Mouse (Mus musculus): ENCODE measurements around the gene Smarca4. TPM values are rescaled to one million over a fixed set of nuclear protein-coding genes. Genes with fewer than 3 reads are reported as not detected.
A peak's percentile ranks its signal among the peaks of the same experiment; 100 is the strongest.

The Smarca4 gene
- polyA plus RNA-seq, 1 experiment from 2014 or later: 71.5 TPM

DNA sequence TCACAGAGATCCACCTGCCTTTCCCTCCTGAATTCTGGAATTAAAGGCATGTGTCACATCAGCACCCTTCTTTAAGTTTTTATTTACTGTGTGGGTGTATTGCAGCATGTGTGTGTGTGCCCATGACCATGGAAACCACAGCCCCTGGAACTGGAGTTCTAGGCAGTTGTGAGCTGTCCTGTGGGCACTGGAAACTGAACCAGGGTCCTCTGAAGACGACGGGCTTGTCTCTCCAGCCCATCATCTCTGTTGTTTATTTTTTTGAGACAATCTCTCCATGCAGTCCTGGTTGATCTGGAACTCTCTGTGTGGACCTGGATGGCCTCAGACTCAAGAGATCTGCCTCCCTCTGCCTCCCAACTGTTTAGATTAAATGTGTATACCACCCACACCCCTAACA is 101.0 kb downstream of the Smarca4 start:
- no peak for DNase-seq (ENCODE audit: low spot score)

DNA sequence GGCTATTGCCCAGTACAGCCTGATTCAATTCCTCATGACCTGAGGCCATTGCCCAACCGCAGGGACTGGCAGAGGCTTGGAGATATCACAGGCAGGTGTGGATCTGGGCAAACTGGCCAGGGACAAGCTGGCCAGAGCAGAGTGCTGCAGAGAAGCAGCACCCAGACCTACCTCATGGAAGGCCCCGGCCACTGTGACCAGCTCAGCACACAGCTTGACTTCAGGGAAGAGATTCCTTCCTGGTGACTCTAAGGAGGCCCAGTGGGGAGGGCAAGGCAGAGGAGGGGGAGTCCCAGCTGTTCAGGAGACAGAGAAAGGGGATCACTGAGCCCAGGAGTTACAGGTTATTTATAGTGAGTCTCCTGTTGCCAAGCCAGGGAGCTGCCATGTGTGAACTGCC is 105.1 kb downstream of the Smarca4 start:
- no peak for DNase-seq (ENCODE audit: low spot score)

DNA sequence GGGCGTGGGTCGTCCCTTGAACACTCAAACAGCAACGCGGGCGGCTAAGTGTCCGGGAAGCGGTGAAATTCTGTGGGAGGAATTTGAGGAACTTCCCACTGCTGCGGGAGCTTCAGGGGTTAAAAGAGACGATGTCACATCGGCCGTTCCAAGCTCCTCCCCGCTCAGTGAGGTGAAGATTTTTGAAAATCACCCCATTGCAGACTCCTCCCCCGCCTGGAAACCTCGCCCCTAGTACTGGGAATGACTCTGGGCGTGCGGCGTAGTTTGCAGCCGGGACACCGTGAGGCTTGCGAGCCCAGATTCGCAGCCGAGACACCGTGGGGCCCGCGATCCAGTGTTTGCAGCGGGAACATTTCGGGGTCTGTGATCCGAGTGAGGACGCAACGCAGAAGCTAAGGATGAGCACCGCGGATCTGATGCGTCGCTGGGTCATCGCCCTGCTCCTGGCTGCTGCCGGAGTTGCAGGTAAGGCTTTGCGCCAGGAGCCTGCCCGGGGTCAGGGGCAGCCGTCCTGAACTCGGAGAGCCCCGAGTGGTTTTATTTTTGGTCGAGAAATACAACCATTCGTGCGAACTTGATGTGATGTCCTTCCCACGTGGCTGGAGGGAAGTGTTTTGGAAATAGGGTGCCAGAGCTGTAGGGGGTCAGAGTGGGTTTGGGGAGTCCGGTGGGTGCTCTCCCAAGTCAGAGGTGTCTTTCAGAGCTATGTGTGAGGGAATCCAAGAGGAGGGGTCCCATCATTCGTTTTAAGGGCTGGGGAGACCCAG is 107.6 kb downstream of the Smarca4 start, which contains the start of gene Ldlr:
Ldlr (plus strand) TSS at position 107 of the 770 bp plus-strand sequence.
- DNase-seq (ENCODE audit: low spot score): peak; percentile 75

DNA sequence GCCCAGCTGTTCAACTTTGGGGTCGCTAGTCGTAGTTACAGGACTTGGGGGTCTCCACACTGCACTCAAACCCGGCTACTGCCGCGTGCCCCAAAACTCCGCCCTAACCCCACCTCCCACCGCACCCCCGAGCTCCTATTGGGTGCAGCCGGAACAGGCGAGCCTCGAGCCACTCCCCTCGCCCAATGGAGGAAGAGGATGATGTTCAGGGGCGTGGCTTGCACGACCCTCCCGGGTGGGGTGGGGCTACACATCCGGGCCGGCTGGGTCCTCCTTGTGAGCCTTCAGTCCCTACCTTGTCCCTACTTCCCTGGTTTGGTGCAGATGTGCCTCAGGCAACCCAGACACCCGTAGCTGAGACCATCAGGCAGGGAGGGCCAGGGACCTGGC is 108.2 kb downstream of the Smarca4 start:
- DNase-seq (ENCODE audit: low spot score): peak; percentile 96

DNA sequence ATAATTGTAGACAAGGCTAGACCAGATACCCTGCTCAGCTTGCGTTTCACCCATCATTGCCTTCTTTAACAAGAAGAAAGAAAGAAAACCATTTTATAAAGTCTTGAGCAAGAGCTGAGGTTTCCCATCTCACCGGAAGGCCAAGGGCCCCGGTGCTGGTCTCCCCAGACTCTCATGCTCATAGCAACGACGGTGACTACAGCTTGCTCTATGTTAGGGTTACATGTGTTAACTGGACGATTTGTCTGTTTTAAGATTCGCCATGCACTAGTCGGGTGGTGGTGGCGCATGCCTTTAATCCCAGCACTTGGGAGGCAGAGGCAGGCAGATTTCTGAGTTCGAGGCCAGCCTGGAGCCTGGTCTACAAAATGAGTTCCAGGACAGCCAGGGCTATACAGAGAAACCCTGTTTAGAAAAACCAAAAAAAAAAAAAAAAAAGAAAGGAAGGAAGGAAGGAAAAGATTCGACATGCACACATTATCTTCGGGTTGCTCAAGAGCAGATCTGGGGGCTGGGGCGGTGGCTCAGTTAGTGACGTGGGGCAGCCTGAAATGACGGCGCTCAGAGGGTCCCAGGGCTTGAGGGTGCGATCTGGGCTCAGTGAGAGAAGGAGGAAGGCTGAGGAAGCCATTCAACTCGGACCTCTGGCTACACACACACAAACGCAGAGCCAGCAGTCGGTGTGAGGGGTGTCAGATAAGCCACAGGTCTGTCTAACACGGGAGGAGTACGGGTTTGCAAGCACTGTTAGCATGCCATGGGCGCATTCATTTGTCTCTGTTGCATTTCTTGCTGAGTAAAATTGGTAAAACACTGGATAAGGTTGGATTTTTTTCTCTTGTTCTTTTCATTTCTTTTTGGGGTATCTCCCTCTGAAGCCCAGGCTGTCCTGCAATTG is 109.5 kb downstream of the Smarca4 start:
- DNase-seq (ENCODE audit: low spot score): peak; percentile 28

DNA sequence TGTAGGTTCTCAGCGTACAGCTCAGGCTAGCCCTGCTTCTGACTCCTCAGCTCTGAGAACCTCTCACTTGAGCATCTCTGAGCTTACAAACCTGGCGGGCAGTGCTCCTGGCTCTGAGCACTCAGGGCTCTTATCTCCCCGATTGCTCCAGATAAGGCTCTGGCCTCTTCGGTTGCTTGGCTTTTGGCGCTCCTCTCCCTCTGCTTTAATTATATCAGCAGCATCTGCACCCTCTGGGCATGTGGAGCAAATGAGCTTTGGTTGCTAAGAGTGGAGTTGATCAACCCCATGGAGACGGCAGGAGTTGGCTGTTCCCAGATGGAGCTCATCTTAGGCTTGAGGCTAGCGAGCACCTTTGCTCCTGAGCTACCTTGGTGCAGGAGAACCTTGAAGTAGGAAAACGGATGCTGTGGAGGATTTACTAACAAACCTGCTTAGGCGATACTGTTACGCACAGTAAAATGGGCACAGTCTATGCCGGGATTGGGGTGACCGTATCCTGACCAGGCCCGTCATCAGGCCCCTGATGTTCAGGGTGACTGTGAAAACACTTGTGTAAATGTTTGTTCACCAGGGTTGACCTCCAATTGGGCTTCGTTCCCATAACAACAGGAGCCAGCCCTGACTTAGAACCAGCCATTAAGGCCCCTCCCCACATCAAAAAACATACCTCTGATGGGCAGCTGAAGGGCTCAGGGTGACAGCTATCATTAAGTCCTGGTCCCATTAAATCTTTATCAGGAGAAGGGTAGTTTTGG is 110.4 kb downstream of the Smarca4 start:
- DNase-seq (ENCODE audit: low spot score): no peak

DNA sequence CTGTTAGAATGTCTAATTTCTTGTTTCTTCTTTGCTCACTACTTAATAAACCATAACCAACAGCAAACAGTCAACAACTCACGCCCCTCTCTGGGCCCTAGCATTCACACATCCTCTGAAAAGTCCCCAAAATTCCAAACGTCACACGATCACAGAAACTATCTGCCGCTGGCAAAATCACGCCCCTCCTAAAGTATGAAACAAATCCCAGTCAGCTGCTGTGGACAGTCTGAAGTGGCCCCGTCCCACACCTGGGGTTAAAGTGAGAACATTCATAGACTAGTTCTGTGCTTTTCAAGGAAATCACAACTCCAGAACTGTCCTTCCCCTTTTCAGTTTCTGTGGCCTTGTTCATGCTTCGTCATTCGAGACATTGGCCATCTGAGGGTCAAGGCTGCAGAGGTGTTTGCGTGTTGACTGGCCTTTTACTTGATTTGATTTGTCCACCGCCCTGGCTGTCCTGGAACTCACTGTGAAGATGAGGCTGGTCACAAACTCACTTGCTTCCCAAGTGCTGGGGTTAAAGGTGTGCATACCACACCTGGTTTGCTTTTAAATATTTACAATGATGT is 112.4 kb downstream of the Smarca4 start:
- no peak for DNase-seq (ENCODE audit: low spot score)

DNA sequence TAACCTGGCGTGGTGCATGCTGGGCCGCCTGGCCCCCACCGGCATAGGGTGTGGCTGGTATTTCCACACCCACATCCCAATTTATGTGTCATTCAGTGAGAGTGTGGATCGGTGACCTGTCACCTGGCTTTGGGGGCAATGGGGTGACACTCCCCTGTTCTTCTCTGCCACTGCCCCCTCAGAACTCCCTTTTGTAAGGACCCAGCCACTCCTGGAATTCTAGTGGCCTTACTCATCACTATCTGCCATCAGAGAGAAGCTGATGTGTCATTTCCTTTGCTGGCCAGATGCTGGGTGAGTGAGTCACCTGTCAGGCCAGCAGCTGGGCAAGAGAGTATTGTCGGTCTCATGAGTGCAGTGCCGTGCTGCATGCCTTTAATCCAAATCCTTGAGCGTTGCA is 113.3 kb downstream of the Smarca4 start:
- no peak for DNase-seq (ENCODE audit: low spot score)

DNA sequence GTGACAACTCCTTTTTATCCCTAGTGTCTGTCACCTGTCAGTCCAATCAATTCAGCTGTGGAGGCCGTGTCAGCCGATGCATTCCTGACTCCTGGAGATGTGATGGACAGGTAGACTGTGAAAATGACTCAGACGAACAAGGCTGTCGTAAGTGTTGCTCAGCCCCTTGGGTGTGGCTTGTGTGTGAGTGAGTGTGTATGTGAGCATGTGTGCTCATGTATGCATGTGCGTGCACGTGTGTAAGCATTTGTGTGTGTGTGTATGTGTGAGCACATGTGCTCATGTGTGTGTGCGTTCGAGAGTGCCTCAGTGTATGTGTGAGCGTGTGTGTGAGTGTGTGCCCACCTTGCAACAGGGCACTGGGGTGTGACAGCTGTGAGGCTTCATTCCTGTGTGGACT is 116.3 kb downstream of the Smarca4 start:
- no peak for DNase-seq (ENCODE audit: low spot score)

DNA sequence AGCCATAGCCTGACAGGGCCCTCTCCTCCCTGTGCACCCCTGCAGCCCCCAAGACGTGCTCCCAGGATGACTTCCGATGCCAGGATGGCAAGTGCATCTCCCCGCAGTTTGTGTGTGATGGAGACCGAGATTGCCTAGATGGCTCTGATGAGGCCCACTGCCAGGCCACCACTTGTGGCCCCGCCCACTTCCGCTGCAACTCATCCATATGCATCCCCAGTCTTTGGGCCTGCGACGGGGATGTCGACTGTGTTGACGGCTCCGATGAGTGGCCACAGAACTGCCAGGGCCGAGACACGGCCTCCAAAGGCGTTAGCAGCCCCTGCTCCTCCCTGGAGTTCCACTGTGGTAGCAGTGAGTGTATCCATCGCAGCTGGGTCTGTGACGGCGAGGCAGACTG is 117.5 kb downstream of the Smarca4 start:
- DNase-seq (ENCODE audit: low spot score): no peak

DNA sequence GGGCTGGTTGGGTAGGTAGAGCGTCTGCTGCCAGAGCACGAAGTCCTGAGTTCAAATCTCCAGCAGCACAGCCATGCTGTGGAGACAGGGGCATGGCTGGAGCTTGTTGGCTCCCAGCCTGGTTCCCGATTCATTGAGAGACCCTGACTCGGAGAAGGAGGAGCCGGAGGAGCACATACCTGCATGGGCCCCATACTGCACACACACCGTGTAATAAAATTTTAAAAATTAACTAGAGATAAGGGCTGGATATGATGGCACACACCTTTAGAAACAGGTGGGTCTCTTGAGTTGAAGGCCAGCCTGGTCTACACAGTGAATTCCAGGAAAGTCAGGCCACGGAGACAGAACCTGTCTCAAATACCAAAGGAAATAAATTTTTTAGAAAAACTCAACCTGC is 118.0 kb downstream of the Smarca4 start:
- DNase-seq (ENCODE audit: low spot score): no peak

DNA sequence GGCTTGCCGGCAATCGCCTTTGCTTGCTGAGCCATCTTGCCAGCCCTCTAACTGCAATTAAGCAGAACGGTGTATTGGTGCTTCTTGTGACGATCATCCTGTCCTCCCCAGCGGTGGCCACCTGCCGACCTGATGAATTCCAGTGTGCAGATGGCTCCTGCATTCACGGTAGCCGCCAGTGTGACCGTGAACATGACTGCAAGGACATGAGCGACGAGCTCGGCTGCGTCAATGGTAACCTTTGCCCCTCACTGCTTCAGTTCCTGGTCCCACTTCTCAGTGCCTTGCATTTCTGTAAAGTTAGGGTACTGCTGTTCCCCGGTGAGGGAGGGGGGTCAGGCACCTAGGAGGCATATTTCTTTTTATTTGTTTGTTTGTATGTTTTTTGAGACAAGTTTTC is 119.2 kb downstream of the Smarca4 start:
- no peak for DNase-seq (ENCODE audit: low spot score)

DNA sequence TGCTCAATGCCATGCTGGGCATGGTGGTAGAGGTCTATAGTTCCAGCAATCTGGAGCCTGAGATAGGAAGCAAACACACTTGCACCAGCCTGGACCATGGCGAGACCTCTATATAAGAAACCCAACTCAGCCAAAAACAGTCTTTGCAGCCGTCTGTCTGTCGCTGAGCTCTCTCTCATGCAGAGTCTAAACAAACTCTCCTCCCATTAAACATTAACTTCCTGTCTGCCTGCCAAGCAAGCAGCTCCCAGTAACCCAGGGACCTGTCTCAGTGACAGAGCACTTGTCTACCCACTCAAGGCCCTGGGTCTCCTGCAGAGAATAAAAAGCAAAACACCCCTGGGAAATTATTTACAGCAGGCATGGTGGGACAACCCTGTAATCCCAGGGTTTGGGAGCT is 120.6 kb downstream of the Smarca4 start:
- no peak for DNase-seq (ENCODE audit: low spot score)

DNA sequence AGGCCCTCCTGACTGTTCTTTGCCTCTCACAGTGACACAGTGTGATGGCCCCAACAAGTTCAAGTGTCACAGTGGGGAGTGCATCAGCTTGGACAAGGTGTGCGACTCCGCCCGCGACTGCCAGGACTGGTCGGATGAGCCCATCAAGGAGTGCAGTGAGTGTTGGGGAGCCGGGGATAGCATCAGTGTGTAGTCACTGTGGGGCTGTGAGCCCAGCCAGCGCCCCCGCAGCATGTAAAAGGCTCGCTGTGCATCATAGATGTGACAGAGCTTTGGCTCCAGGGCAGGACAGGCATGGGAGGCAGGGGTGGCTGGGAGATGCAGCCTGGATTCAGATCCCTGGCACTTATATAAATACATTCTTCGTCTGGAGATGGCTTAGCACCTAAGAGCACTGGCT is 121.2 kb downstream of the Smarca4 start:
- DNase-seq (ENCODE audit: low spot score): no peak

DNA sequence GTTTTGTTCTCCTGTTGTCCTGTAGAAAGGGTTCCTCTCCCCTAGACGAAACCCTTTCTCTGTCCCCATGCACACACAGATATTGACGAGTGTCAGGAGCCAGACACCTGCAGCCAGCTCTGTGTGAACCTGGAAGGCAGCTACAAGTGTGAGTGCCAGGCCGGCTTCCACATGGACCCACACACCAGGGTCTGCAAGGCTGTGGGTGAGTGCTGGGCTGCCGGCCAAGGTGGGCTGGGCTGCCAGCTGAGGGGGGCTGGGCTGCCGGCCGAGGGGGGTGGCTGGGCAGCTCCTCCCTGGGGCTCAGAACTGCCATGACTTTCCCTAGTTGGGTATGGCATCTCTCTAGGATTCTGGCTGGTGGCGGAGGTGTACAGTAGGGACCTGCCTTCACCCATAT is 122.8 kb downstream of the Smarca4 start:
- no peak for DNase-seq (ENCODE audit: low spot score)

DNA sequence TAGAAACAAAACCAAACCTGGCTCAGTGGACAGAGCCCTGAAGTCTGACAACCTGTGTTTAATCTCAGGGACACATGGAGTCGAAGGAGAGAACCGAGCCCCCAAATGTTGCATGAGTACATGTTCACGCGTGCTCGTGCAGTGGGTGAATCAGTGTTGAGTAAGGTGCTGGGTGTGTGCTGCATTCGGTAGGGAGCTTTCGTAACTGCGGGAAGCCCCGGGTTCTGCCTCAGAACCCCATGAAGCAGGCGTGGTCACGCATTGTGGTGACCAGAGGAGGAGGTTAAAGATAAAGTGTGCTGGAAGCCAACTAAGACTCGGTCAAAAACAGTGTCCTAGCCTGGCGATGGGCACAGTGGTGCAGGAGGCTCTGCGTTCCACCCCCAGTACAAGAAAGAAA is 124.5 kb downstream of the Smarca4 start:
- DNase-seq (ENCODE audit: low spot score): no peak

DNA sequence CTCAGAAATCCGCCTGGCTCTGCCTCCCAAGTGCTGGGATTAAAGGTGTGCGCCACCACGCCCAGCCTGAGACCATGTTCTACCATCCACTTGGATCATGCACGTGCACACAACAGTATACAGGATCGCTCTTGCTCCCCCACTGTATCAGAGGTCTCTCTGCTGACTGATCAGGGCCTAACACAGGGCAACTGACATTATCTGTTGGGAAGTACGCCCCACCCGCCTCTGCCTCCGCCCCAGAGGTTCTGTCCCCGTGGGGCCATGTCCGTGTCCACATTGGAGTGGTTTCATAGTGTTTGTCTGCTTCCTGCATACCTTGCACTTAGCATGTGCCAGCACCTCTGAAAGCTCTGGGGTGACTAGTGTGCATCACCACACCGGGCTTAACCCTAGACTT is 125.5 kb downstream of the Smarca4 start:
- no peak for DNase-seq (ENCODE audit: low spot score)

DNA sequence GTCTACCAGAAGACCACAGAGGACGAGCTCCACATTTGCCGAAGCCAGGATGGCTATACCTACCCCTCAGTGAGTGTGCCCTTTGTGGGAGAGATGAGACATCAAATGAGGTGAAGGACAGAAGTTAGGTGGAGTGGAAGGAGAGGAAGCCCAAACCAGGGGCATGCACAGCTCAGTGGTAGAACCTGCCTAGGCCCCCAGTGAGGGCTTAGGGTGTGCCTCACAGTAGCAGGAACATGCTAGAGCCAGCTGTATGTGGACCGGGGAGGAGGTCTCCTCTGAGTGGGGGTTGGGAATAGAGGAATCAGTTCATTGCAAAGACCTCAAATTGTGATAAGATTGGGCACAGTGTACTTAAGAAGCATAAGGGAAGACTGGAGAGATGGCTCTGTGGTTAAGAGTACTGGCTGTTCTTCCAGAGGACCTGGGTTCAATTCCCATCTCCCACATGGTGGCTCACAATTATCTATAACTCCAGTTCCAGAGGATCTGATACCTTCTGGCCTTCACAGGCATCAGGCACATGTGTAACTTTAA is 131.3 kb downstream of the Smarca4 start:
- DNase-seq (ENCODE audit: low spot score): no peak

DNA sequence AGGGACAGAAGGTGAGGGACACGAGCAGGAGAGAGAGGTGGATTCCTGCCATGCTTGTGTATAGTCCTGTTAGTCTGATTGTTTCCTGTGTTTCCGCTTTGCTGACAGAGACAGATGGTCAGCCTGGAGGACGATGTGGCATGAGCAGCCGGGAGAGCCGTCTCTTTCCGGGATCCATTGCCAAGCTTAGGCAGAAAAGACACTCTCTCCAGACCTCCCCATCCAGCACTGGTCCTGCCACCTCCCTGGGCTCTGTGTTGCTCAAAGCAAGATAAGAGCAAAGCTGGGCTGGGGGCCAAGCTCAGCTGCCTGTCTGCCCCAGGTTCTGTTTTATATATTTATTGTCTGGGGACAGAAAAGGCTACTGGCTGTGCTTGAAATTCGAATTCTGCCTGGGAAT is 132.1 kb downstream of the Smarca4 start:
- DNase-seq (ENCODE audit: low spot score): no peak

DNA sequence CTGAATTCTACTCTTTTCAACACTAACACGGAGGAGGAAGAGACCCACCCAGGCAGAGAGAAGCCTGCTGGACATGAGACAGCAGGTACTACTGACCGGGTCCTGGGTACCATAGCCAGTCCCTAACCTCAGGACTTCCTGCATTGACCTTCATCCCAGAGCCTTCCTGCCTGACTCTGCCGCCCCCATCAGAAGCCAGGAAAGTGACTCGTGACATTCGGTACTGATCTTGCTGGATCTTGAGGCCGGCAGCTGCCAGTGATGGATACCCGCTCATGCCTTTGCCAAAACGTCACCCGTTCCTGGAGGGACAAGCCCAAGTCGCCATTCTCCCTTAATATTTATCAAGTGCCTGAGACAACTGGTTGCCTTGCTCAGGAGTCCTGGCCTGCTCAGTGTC is 132.5 kb downstream of the Smarca4 start:
- no peak for DNase-seq (ENCODE audit: low spot score)

Data from thymus, postnatal 0 days (tissue).